ENCODE assay signal across 8 mouse cellular contexts in genomic region chr13:74167057-74167413, GRCm38 (mm10). TPM values are rescaled to one million over a fixed set of nuclear protein-coding genes. Genes with fewer than 3 reads are reported as not detected.
DNase-seq lines count a peak whose midpoint lies in the region; ATAC-seq and TF ChIP-seq lines count a peak whose summit lies in the region.

No protein-coding gene starts in this region.

- DNase-seq in heart, adult 11 months: peak; percentile 94
- DNase-seq in heart, postnatal 10 days: no peak
- DNase-seq in heart, postnatal 4 days: peak; percentile 7
- DNase-seq in adrenal gland, adult (ENCODE audit: inconsistent age in 2 of 2, low spot score in 1 of 2): no peak
- DNase-seq in gastrocnemius, adult 18-20 months (ENCODE audit: low spot score): no peak
- no peak for DNase-seq in lung, postnatal 14 days

- TF ChIP-seq CTCF in bone marrow macrophage, adult 2 months (IDR thresholded peaks at IDR 0.05; ENCODE audit: low read depth, low read length): no peak

- peak overlapping the region; percentile 34 for H3K4me3 ChIP-seq in bone marrow macrophage, adult 2 months (ENCODE audit: insufficient read depth, low read length)

- H3K27ac ChIP-seq in bone marrow macrophage, adult 2 months (ENCODE audit: insufficient read depth, low read depth, low read length): no peak overlapping the region

- peak; percentile 39 for ATAC-seq in megakaryocyte, adult 5-6 weeks (ENCODE audit: poor library complexity, severe bottlenecking)

- H3K4me1 ChIP-seq in bone marrow macrophage, adult 2 months (ENCODE audit: control insufficient read depth, insufficient read depth, low read length): no peaks in the 10 kb centered on the region

- intact Hi-C loops in heart, postnatal 10 days (cut with DNase I): loop anchor here (5.0 kb wide), 1 partner anchor 70 kb away; no protein-coding TSS in a partner anchor

- no peak for TF ChIP-seq POLR2A in bone marrow macrophage, adult 2 months (IDR thresholded peaks at IDR 0.05; ENCODE audit: borderline replicate concordance, low read depth, low read length)

RNA-seq across cellular contexts. Expression of gene Exoc3, which starts 41.5 kb away (rescaled TPM):
- total RNA-seq in heart, postnatal 10 days (2021): 10 to 100 TPM; 54.4 to 57.3 TPM
- 84.9 and 91.7 TPM in 2 replicates for polyA plus RNA-seq in bone marrow macrophage, adult 2 months (2012; ENCODE audit: insufficient read depth, insufficient read length, missing spikeins)
- 10 to 100 TPM; 55.6 to 57.1 TPM for total RNA-seq in heart, postnatal 4 days (2021)
- 29.4 and 36.1 TPM in 2 replicates for total RNA-seq in megakaryocyte, adult 5-6 weeks (2015)
- total RNA-seq in megakaryocyte, adult 5-6 weeks (2017): 51.0 and 52.6 TPM in 2 replicates
- total RNA-seq in gastrocnemius, adult 18-20 months (2021): 10 to 100 TPM; 31.3 to 34.7 TPM

RNA-seq across cellular contexts. Expression of gene Slc9a3, which starts 45.8 kb away (rescaled TPM):
- under 1 TPM; 0.65 to 0.74 TPM for total RNA-seq in heart, postnatal 10 days (2021)
- polyA plus RNA-seq in bone marrow macrophage, adult 2 months (2012; ENCODE audit: insufficient read depth, insufficient read length, missing spikeins): not detected in 2 replicates
- 1 to 10 TPM; 1.4 to 1.5 TPM for total RNA-seq in heart, postnatal 4 days (2021)
- total RNA-seq in megakaryocyte, adult 5-6 weeks (2015): not detected in 2 replicates
- total RNA-seq in megakaryocyte, adult 5-6 weeks (2017): not detected in 2 replicates
- under 1 TPM; 0.17 to 0.30 TPM for total RNA-seq in gastrocnemius, adult 18-20 months (2021)

Comparison
In these comparisons a context has a peak if more than half of its experiments do, and no peak if none do; other contexts are left out.
1. DNase-seq: peak in heart, adult 11 months (single experiment) and heart, postnatal 4 days (single experiment); none in heart, postnatal 10 days (0 of 2), adrenal gland, adult (0 of 2), gastrocnemius, adult 18-20 months (single experiment) and lung, postnatal 14 days (single experiment).